Mouse (Mus musculus): Measurements from ENCODE around the gene Tmem44. TPM values are rescaled to one million over a fixed set of nuclear protein-coding genes. Genes with fewer than 3 reads are reported as not detected.

Gene Tmem44
- total and polyA plus RNA-seq, 2 experiments from 2014 or later = 44.6 to 83.9 TPM

DNA sequence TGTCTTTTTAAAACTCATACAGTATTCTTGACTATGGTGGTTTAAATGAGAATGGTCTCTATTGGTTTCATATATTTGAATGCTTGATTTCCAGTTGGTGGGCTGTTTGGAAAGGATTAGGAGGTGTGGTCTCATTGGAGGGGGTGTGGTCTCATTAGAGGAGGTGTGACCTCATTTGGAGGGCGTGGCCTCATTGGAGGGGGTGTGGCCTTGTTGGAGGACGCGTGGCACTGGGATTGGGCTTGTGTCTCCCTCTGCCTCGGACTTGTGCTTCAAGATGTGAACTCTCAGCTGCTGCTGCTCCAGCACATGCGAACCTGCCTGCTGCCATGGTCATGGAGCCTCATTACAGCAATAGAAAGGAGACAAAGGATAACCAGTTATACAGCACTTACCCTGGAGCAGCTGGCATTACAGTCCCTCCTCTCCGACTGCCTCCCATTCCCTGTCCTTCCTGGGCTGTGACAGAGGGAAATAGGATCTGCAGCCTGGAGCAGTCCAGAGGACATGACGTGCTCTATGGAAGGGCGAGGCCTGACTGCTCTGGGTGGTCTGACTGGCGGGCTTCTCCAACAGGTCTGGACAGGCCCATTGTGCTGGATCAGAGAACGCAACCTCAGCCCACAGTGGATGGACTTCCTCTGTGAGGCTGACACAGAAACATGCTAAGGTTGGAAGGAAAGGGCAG, 28.2 kb downstream of the Tmem44 start:
- TF ChIP-seq CTCF (IDR thresholded peaks at IDR 0.05; ENCODE audit: low read depth) = no peak
- no peaks in the 10 kb centered on the region for H3K27me3 ChIP-seq (ENCODE audit: insufficient read depth, low read length)
- H3K4me3 ChIP-seq (ENCODE audit: low read length) = no peak overlapping the region
- DNase-seq (ENCODE audit: low spot score) (no peak), ATAC-seq (peak; percentile 73)
- 69% methylated on average over 10 of the region's 10 CpGs for WGBS
- no peak overlapping the region for H3K9ac ChIP-seq (replicated peaks; ENCODE audit: low read length)
- no peaks in the 10 kb centered on the region for H3K9me3 ChIP-seq (ENCODE audit: low read length)
- H3K4me1 ChIP-seq (ENCODE audit: insufficient read depth, low read length) = no peaks in the 10 kb centered on the region
- no peak overlapping the region for H3K27ac ChIP-seq
- no peak overlapping the region for H3K4me2 ChIP-seq (ENCODE audit: low read depth, low read length)
- 0 out of 2 replicates have a peak, but pooled peaks cover 5% of the 10 kb centered on the region for H3K36me3 ChIP-seq (ENCODE audit: insufficient read depth, low read length)

DNA sequence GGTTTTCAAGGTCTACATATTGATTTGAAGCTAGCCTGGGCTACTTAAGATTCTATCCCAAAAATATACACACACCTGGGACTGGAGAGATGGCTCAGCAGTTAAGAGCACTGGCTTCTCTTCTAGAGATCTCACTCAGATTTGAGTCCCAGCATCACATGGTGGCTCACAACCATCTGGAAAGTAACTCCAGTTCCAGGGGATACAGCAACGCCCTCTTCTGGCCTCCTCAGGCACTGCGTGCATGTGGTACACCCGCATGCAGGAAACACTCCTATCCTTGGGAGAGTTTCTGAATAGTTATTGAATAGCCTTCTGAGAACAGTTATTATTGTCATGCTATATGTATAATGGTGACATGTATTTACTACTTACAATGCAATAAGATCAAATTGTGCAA, 29.5 kb downstream of the Tmem44 start:
- Histone ChIP-seq H3K27ac (no peak overlapping the region), H3K9me3 (ENCODE audit: low read length) (no peaks in the 10 kb centered on the region), H3K4me2 (ENCODE audit: low read depth, low read length) (no peak overlapping the region), H3K36me3 (ENCODE audit: insufficient read depth, low read length) (0 out of 2 replicates have a peak, but pooled peaks cover 5% of the 10 kb centered on the region), H3K4me3 (ENCODE audit: low read length) (no peak overlapping the region), H3K27me3 (ENCODE audit: insufficient read depth, low read length) (no peaks in the 10 kb centered on the region), H3K4me1 (ENCODE audit: insufficient read depth, low read length) (no peaks in the 10 kb centered on the region), H3K9ac (replicated peaks; ENCODE audit: low read length) (no peak overlapping the region)
- 66% methylated on average over 3 of the region's 3 CpGs for WGBS
- ATAC-seq (no peak), DNase-seq (ENCODE audit: low spot score) (no peak)
- peak; percentile 41 for TF ChIP-seq CTCF (IDR thresholded peaks at IDR 0.05; ENCODE audit: low read depth)

DNA sequence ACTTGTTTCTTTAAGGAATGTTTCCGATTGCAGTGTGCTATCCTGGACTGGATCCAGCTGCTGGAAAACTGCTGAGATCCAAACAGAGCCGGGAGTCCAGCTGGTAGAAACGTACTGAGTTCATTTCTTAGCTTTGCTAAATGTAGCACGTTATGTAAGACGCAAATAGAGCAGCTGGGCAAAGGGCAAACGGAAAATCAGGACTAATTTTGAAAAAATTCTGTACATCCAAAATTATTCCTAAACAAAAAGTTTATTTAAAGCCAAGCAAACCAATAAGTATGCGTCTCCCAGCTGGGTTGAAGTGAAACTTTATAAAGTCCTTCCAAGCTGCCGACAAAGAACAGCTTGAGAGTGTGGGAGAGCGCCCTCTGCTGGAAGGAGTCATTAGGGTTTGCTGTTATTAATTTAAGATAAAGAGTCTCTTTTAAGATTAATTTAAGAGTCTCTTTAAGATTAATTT, 30.2 kb downstream of the Tmem44 start:
- Histone ChIP-seq H3K4me2 (ENCODE audit: low read depth, low read length) (peak overlapping the region; percentile 33), H3K27me3 (ENCODE audit: insufficient read depth, low read length) (no peaks in the 10 kb centered on the region), H3K4me1 (ENCODE audit: insufficient read depth, low read length) (no peaks in the 10 kb centered on the region), H3K9ac (replicated peaks; ENCODE audit: low read length) (no peak overlapping the region), H3K36me3 (ENCODE audit: insufficient read depth, low read length) (0 out of 2 replicates have a peak, but pooled peaks cover 5% of the 10 kb centered on the region), H3K27ac (peak overlapping the region; percentile 26; the same call in 1 of the 2 replicates), H3K4me3 (ENCODE audit: low read length) (peak overlapping the region; percentile 11; the same call in 1 of the 2 replicates), H3K9me3 (ENCODE audit: low read length) (no peaks in the 10 kb centered on the region)
- peak; percentile 82 for TF ChIP-seq CTCF (IDR thresholded peaks at IDR 0.05; ENCODE audit: low read depth)
- no peak for ATAC-seq
- peak; percentile 86 for DNase-seq (ENCODE audit: low spot score)
- whole genome bisulfite sequencing = 13% methylated on average over 9 of the region's 9 CpGs

DNA sequence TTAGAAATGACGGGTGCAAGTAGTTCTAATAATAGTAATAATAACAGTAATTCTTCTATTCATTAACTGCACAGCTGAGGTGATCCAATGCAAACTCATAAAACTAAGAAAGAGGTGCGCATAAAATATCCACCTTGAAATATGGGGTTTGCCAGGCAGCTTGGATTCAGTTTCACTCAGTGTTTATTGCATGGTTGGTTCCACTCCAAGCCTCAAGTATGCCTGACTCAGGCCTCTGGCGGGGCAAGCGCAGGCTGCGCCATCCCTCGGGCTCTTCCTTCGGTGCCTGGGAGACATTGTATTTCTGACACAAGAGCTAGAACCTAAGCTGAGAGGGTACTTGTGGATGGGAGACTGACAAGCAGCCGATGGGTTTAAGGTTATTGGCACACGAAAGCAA, 32.0 kb downstream of the Tmem44 start:
- H3K4me3 ChIP-seq (ENCODE audit: low read length) = no peak overlapping the region
- 83% methylated on average over 9 of the region's 9 CpGs for WGBS
- H3K9ac ChIP-seq (replicated peaks; ENCODE audit: low read length) = no peak overlapping the region
- no peak for DNase-seq (ENCODE audit: low spot score)
- ATAC-seq = no peak
- no peak for TF ChIP-seq CTCF (IDR thresholded peaks at IDR 0.05; ENCODE audit: low read depth)
- peaks cover under 1% of the 10 kb centered on the region; the same call in 1 of the 2 replicates for H3K4me1 ChIP-seq (ENCODE audit: insufficient read depth, low read length)
- H3K4me2 ChIP-seq (ENCODE audit: low read depth, low read length) = no peak overlapping the region
- 0 out of 2 replicates have a peak, but pooled peaks cover 12% of the 10 kb centered on the region for H3K36me3 ChIP-seq (ENCODE audit: insufficient read depth, low read length)
- H3K27me3 ChIP-seq (ENCODE audit: insufficient read depth, low read length) = no peaks in the 10 kb centered on the region
- H3K27ac ChIP-seq = no peak overlapping the region
- H3K9me3 ChIP-seq (ENCODE audit: low read length) = no peaks in the 10 kb centered on the region

DNA sequence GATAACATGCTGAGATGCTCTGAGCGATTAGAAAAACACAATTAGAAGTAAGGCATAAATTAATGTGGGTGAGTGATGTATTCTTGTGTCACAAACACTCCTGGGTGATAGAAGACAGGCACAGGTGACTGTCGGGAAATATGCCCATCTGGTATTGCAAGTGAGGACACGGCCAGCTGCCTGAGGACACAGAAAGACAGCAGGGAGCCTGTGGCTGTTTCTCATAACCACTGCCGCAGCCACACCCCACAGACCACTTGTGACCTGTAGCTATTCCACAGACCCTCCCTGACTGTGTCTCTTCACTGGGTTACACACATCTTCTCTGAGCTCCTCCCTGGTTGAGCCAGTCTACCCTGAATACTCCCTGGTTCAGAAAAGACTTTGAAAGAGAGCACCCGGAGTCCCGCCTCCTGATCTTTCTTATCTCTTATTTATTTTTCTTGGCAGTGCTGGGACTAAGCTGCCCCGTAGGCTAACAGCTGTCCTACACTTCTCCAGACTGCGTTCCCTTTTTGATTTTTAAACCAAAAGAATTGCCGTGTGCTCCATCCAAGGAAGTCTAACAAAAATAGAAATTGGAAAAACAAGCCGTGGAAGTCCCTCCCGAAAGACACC, 32.9 kb downstream of the Tmem44 start:
- 0 out of 2 replicates have a peak, but pooled peaks cover 11% of the 10 kb centered on the region for H3K36me3 ChIP-seq (ENCODE audit: insufficient read depth, low read length)
- peaks cover 3% of the 10 kb centered on the region; the same call in 1 of the 2 replicates for H3K4me1 ChIP-seq (ENCODE audit: insufficient read depth, low read length)
- no peak for TF ChIP-seq CTCF (IDR thresholded peaks at IDR 0.05; ENCODE audit: low read depth)

DNA sequence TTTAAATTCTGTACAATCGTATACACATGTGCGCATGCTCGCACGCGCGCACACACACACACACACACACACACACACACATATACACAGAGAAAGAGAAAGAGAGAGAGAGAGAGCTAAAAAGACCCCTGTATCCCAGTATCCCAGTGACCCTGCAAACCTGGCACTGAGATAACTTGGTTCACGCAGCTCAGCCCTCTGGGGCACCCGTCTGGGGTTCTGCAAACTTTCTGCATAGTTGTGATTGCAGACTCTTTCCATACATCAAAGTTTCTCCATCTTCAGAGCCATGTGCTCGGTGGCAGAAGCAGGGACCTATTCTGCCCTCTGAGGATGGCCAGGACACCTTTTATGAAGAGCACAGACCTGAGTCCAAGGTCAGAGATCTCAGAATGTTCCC, 33.6 kb downstream of the Tmem44 start:
- WGBS = 93% methylated on average over 9 of the region's 9 CpGs
- no peaks in the 10 kb centered on the region for H3K9me3 ChIP-seq (ENCODE audit: low read length)
- no peak for ATAC-seq

More for the DNA sequence above, 32.9 kb downstream of the Tmem44 start:
- no peaks in the 10 kb centered on the region for H3K9me3 ChIP-seq (ENCODE audit: low read length)
- no peak overlapping the region for H3K4me2 ChIP-seq (ENCODE audit: low read depth, low read length)
- no peak overlapping the region for H3K4me3 ChIP-seq (ENCODE audit: low read length)
- DNase-seq (ENCODE audit: low spot score) (no peak), ATAC-seq (no peak)
- H3K27me3 ChIP-seq (ENCODE audit: insufficient read depth, low read length) = no peaks in the 10 kb centered on the region
- no peak overlapping the region for H3K27ac ChIP-seq
- 65% methylated on average over 11 of the region's 11 CpGs for WGBS
- H3K9ac ChIP-seq (replicated peaks; ENCODE audit: low read length) = no peak overlapping the region

More for the DNA sequence above, 33.6 kb downstream of the Tmem44 start:
- Histone ChIP-seq H3K4me2 (ENCODE audit: low read depth, low read length) (no peak overlapping the region), H3K9ac (replicated peaks; ENCODE audit: low read length) (no peak overlapping the region), H3K27ac (no peak overlapping the region), H3K4me3 (ENCODE audit: low read length) (no peak overlapping the region), H3K36me3 (ENCODE audit: insufficient read depth, low read length) (0 out of 2 replicates have a peak, but pooled peaks cover 6% of the 10 kb centered on the region), H3K4me1 (ENCODE audit: insufficient read depth, low read length) (peaks cover 8% of the 10 kb centered on the region), H3K27me3 (ENCODE audit: insufficient read depth, low read length) (no peaks in the 10 kb centered on the region)
- no peak for DNase-seq (ENCODE audit: low spot score)
- no peak for TF ChIP-seq CTCF (IDR thresholded peaks at IDR 0.05; ENCODE audit: low read depth)
